8 mouse cellular contexts compared by ENCODE assay signal in genomic region chr1:161250604-161251416, GRCm38 (mm10). TPM values are rescaled to one million over a fixed set of nuclear protein-coding genes. Genes with fewer than 3 reads are reported as not detected.
DNase-seq lines count a peak whose midpoint lies in the region; ATAC-seq lines count a peak whose summit lies in the region.

TSS of gene Prdx6 (minus strand) at chr1:161251219.

- H3K36me3 ChIP-seq in hindbrain, embryonic 13.5 days: peaks cover 7% of the 10 kb centered on the region; the same call in 1 of the 2 replicates

- DNase-seq in T-cell, adult 2 months (ENCODE audit: low spot score): peak; percentile 86
- peak; percentile 83 to 90 for DNase-seq in cerebellum, postnatal 25 days
- peak; percentile 55 to 67 for DNase-seq in frontal cortex, postnatal 25 days (ENCODE audit: low spot score in 2 of 2)
- peak; percentile 58 for DNase-seq in left cerebral cortex, adult 11 months (ENCODE audit: low spot score)
- peak; percentile 87 for DNase-seq in lung, postnatal 36 days
- peak; percentile 87 for DNase-seq in retina, embryonic 14.5 days (ENCODE audit: low spot score)
- peak; percentile 81 to 87 for DNase-seq in thymus, postnatal 36 days

- WGBS in hindbrain, embryonic 13.5 days: under 1% methylated on average over 64 of the region's 66 CpGs

- peaks cover 37% of the 10 kb centered on the region for H3K4me1 ChIP-seq in hindbrain, embryonic 13.5 days (replicated peaks)

- peak within 1 kb of the TSS; percentile 92 for H3K4me3 ChIP-seq in hindbrain, embryonic 13.5 days

- H3K4me2 ChIP-seq in hindbrain, embryonic 13.5 days: peak within 1 kb of the TSS; percentile 92

- ATAC-seq in hindbrain, embryonic 13.5 days (ENCODE audit: low FRiP score): peak; percentile 97

- H3K9ac ChIP-seq in hindbrain, embryonic 13.5 days: peak within 1 kb of the TSS; percentile 94

- peak within 1 kb of the TSS; percentile 60 for H3K27ac ChIP-seq in hindbrain, embryonic 13.5 days

- peaks cover 13% of the 10 kb centered on the region for H3K27me3 ChIP-seq in hindbrain, embryonic 13.5 days

- H3K9me3 ChIP-seq in hindbrain, embryonic 13.5 days: no peaks in the 10 kb centered on the region

RNA-seq across cellular contexts. Expression of gene Prdx6, which starts in this region (rescaled TPM):
- 209 and 223 TPM in 2 replicates for polyA plus RNA-seq in hindbrain, embryonic 13.5 days (2015; fragmentation: Nextera tagmentation; extraction: Ambion mirVana)

Comparison
In these comparisons a context has a peak if more than half of its experiments do, and no peak if none do; other contexts are left out.
1. Peak in every context shown above with its lines: DNase-seq, ATAC-seq, H3K4me3 ChIP-seq and H3K27ac ChIP-seq.